Mouse (Mus musculus) lung, adult 2 months (tissue): ENCODE measurements around the gene Tex52.
"Not testable (repeated sequence)": the region's sequence is repeated elsewhere in the genome, so short reads cannot be mapped to it uniquely, and the experiment has no call there.

Experiments used
- CTCF ChIP-seq: fragments of 200-500 bp; IDR thresholded peaks from 2 replicates; pipeline ENCODE4 v1.5.1; 2011; ENCODE audit warnings: mild to moderate bottlenecking, low read length, control low read depth; ENCODE audit not compliant: insufficient read depth
- POLR2A ChIP-seq: fragments of 200-500 bp; IDR thresholded peaks from 2 replicates; pipeline ENCODE4 v1.6.1; 2011; ENCODE audit warnings: low read depth, mild to moderate bottlenecking, control low read depth, low read length, borderline replicate concordance; ENCODE audit errors: extremely low read depth

DNA sequence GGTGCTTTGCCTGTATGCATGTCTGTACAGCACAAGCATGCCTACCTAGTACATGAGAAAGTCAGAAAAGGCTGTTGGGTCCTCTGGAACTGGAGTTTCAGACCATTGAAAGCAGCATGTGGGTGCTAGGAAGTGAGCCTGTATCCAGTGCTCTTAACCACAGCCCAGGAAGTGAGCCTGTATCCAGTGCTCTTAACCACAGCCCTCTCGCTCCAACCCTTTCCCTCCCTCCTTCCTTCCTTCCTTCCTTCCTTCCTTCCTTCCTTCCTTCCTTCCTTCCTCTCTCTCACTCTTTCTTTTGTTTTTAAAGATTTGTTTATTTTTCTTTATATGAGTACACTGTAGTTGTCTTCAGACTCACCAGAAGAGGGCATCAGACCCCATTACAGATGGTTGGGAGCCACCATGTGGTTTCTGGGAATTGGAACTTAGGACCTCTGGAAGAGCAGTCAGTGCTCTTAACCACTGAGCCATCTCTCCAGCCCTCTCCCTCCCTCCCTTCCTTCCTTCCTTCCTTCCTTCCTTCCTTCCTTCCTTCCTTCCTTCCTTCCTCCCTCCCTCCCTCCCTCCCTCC is 5.4 kb downstream of the Tex52 start:
- not testable (repeated sequence) for TF ChIP-seq CTCF, POLR2A
